Mouse (Mus musculus): ENCODE data around the gene Catsper3. TPM values are rescaled to one million over a fixed set of nuclear protein-coding genes. Genes with fewer than 3 reads are reported as not detected.

The Catsper3 gene
- polyA plus RNA-seq, 1 experiment: not detected

GRCm38 (mm10) chr13:55826008-55826671 lies 41.8 kb downstream of the Catsper3 start:
- TF ChIP-seq POLR2A (IDR thresholded peaks at IDR 0.05; ENCODE audit: low read depth, low read length): no peak
- no peak for TF ChIP-seq CTCF (IDR thresholded peaks at IDR 0.05; ENCODE audit: extremely low read depth, insufficient read length, insufficient replicate concordance, low read depth, low read length)
- Histone ChIP-seq H3K27me3 (ENCODE audit: control insufficient read depth, insufficient read depth, low read length) (peaks cover 20% of the 10 kb centered on the region), H3K4me3 (ENCODE audit: low read depth, low read length) (no peak overlapping the region), H3K4me1 (ENCODE audit: control insufficient read depth, insufficient read depth, insufficient read length, low read length) (peaks cover 4% of the 10 kb centered on the region), H3K36me3 (ENCODE audit: control insufficient read depth, insufficient read depth, low read length) (peaks cover 9% of the 10 kb centered on the region), H3K27ac (ENCODE audit: insufficient read depth, low read depth, low read length) (no peak overlapping the region)
- 65% methylated on average over 56 of the region's 56 CpGs for WGBS

- Histone ChIP-seq H3K4me3 (ENCODE audit: low read depth, low read length) (no peak overlapping the region), H3K36me3 (ENCODE audit: control insufficient read depth, insufficient read depth, low read length) (peaks cover 9% of the 10 kb centered on the region), H3K27me3 (ENCODE audit: control insufficient read depth, insufficient read depth, low read length) (peaks cover 27% of the 10 kb centered on the region), H3K27ac (ENCODE audit: insufficient read depth, low read depth, low read length) (no peak overlapping the region), H3K4me1 (ENCODE audit: control insufficient read depth, insufficient read depth, insufficient read length, low read length) (peaks cover 4% of the 10 kb centered on the region)
- WGBS: 55% methylated on average over 13 of the region's 13 CpGs
- no peak for TF ChIP-seq CTCF (IDR thresholded peaks at IDR 0.05; ENCODE audit: extremely low read depth, insufficient read length, insufficient replicate concordance, low read depth, low read length)
- no peak for TF ChIP-seq POLR2A (IDR thresholded peaks at IDR 0.05; ENCODE audit: low read depth, low read length)
Measured at GRCm38 (mm10) chr13:55826796-55827678, 42.7 kb downstream of the Catsper3 start.

GRCm38 (mm10) chr13:55827679-55828140 lies 43.3 kb downstream of the Catsper3 start:
- peak overlapping the region; percentile 64 for H3K4me3 ChIP-seq (ENCODE audit: low read depth, low read length)
- WGBS: 12% methylated on average over 6 of the region's 6 CpGs
- TF ChIP-seq CTCF (IDR thresholded peaks at IDR 0.05; ENCODE audit: extremely low read depth, insufficient read length, insufficient replicate concordance, low read depth, low read length) (no peak), POLR2A (IDR thresholded peaks at IDR 0.05; ENCODE audit: low read depth, low read length) (no peak)
- H3K27me3 ChIP-seq (ENCODE audit: control insufficient read depth, insufficient read depth, low read length): peaks cover 27% of the 10 kb centered on the region
- no peak overlapping the region for H3K27ac ChIP-seq (ENCODE audit: insufficient read depth, low read depth, low read length)
- H3K36me3 ChIP-seq (ENCODE audit: control insufficient read depth, insufficient read depth, low read length): peaks cover 9% of the 10 kb centered on the region
- H3K4me1 ChIP-seq (ENCODE audit: control insufficient read depth, insufficient read depth, insufficient read length, low read length): peaks cover 4% of the 10 kb centered on the region

GRCm38 (mm10) chr13:55828141-55829017 lies 44.0 kb downstream of the Catsper3 start:
- Histone ChIP-seq H3K4me1 (ENCODE audit: control insufficient read depth, insufficient read depth, insufficient read length, low read length) (peaks cover 4% of the 10 kb centered on the region), H3K27ac (ENCODE audit: insufficient read depth, low read depth, low read length) (0 out of 2 replicates have a peak overlapping the region, but pooled peaks have one; percentile 1), H3K27me3 (ENCODE audit: control insufficient read depth, insufficient read depth, low read length) (peaks cover 27% of the 10 kb centered on the region), H3K4me3 (ENCODE audit: low read depth, low read length) (peak overlapping the region; percentile 64), H3K36me3 (ENCODE audit: control insufficient read depth, insufficient read depth, low read length) (peaks cover 9% of the 10 kb centered on the region)
- 6% methylated on average over 50 of the region's 50 CpGs for WGBS
- TF ChIP-seq POLR2A (IDR thresholded peaks at IDR 0.05; ENCODE audit: low read depth, low read length): no peak
- no peak for TF ChIP-seq CTCF (IDR thresholded peaks at IDR 0.05; ENCODE audit: extremely low read depth, insufficient read length, insufficient replicate concordance, low read depth, low read length)

GRCm38 (mm10) chr13:55829018-55829655 lies 44.8 kb downstream of the Catsper3 start:
- Histone ChIP-seq H3K4me1 (ENCODE audit: control insufficient read depth, insufficient read depth, insufficient read length, low read length) (peaks cover 4% of the 10 kb centered on the region), H3K27ac (ENCODE audit: insufficient read depth, low read depth, low read length) (0 out of 2 replicates have a peak overlapping the region, but pooled peaks have one; percentile 1), H3K36me3 (ENCODE audit: control insufficient read depth, insufficient read depth, low read length) (peaks cover 9% of the 10 kb centered on the region), H3K4me3 (ENCODE audit: low read depth, low read length) (peak overlapping the region; percentile 64), H3K27me3 (ENCODE audit: control insufficient read depth, insufficient read depth, low read length) (peaks cover 35% of the 10 kb centered on the region)
- no peak for TF ChIP-seq CTCF (IDR thresholded peaks at IDR 0.05; ENCODE audit: extremely low read depth, insufficient read length, insufficient replicate concordance, low read depth, low read length)
- no peak for TF ChIP-seq POLR2A (IDR thresholded peaks at IDR 0.05; ENCODE audit: low read depth, low read length)
- WGBS: 8% methylated on average over 12 of the region's 12 CpGs

GRCm38 (mm10) chr13:55830081-55830832 lies 45.9 kb downstream of the Catsper3 start:
- Histone ChIP-seq H3K27me3 (ENCODE audit: control insufficient read depth, insufficient read depth, low read length) (peaks cover 37% of the 10 kb centered on the region), H3K27ac (ENCODE audit: insufficient read depth, low read depth, low read length) (no peak overlapping the region), H3K4me3 (ENCODE audit: low read depth, low read length) (peak overlapping the region; percentile 93), H3K4me1 (ENCODE audit: control insufficient read depth, insufficient read depth, insufficient read length, low read length) (peaks cover 4% of the 10 kb centered on the region), H3K36me3 (ENCODE audit: control insufficient read depth, insufficient read depth, low read length) (peaks cover 9% of the 10 kb centered on the region)
- no peak for TF ChIP-seq POLR2A (IDR thresholded peaks at IDR 0.05; ENCODE audit: low read depth, low read length)
- TF ChIP-seq CTCF (IDR thresholded peaks at IDR 0.05; ENCODE audit: extremely low read depth, insufficient read length, insufficient replicate concordance, low read depth, low read length): no peak
- WGBS: 2% methylated on average over 48 of the region's 48 CpGs

All from small intestine, adult 2 months (tissue).